17 mouse cellular contexts compared by ENCODE assay signal in genomic region chr9:108998287-108999166, GRCm38 (mm10). TPM values are rescaled to one million over a fixed set of nuclear protein-coding genes. Genes with fewer than 3 reads are reported as not detected.
DNase-seq lines count a peak whose midpoint lies in the region; ATAC-seq and TF ChIP-seq lines count a peak whose summit lies in the region.
"Had no signal": no experiment of that assay in that cellular context is flagged by ENCODE, and none has a peak within 500 bp of the region (broad histone marks: within the 10 kb centered on the region; RNA-seq: fewer than 3 reads in every experiment).

No protein-coding gene starts in this region.

- no peaks in the 10 kb centered on the region for H3K9me3 ChIP-seq in hindbrain, postnatal 0 days (ENCODE audit: low read length)
- no peaks in the 10 kb centered on the region for H3K9me3 ChIP-seq in hindbrain, embryonic 16.5 days (ENCODE audit: control insufficient read depth, low read length)
- H3K9me3 ChIP-seq: limb, embryonic 15.5 days had no signal

- no peak overlapping the region for H3K4me3 ChIP-seq in hindbrain, postnatal 0 days (ENCODE audit: low read length)
- no peak overlapping the region for H3K4me3 ChIP-seq in hindbrain, embryonic 16.5 days (ENCODE audit: low read length)
- H3K4me3 ChIP-seq: limb, embryonic 15.5 days had no signal

- no peak for TF ChIP-seq CTCF in hindbrain, postnatal 0 days (IDR thresholded peaks at IDR 0.05; ENCODE audit: low read depth)

- H3K27me3 ChIP-seq in hindbrain, postnatal 0 days (ENCODE audit: insufficient read depth, low read length): no peaks in the 10 kb centered on the region
- H3K27me3 ChIP-seq in hindbrain, embryonic 16.5 days (replicated peaks; ENCODE audit: control insufficient read depth, insufficient read depth, low read length): no peaks in the 10 kb centered on the region
- H3K27me3 ChIP-seq: CH12.LX; limb, embryonic 15.5 days had no signal

- no peaks in the 10 kb centered on the region; the same call in 1 of the 2 replicates for H3K36me3 ChIP-seq in hindbrain, postnatal 0 days (ENCODE audit: insufficient read depth, low read length)
- no peaks in the 10 kb centered on the region for H3K36me3 ChIP-seq in hindbrain, embryonic 16.5 days (ENCODE audit: control insufficient read depth, insufficient read depth, low read length)
- H3K36me3 ChIP-seq: limb, embryonic 15.5 days had no signal

- 70% methylated on average over 19 of the region's 19 CpGs for WGBS in hindbrain, postnatal 0 days
- WGBS in hindbrain, embryonic 16.5 days: 80% methylated on average over 19 of the region's 19 CpGs

- peak; percentile 19 for DNase-seq in hindbrain, postnatal 0 days (ENCODE audit: low spot score)
- DNase-seq in retina, postnatal 1 day: peak; percentile 30
- no peak for DNase-seq in retina, embryonic 14.5 days (ENCODE audit: low spot score)
- DNase-seq in kidney, adult 18-20 months: no peak
- DNase-seq in kidney, adult 9 months: no peak
- DNase-seq: kidney, adult 8-10 months had no signal

- ATAC-seq in hindbrain, postnatal 0 days: peak; percentile 28; the same call in 1 of the 2 replicates
- ATAC-seq in hindbrain, embryonic 16.5 days: no peak
- peak; percentile 8 for ATAC-seq in common myeloid progenitor, adult 5-6 weeks (replicated peaks; ENCODE audit: low read depth, poor library complexity, severe bottlenecking)
- peak; percentile 24 for ATAC-seq in monocyte, adult 5-6 weeks (replicated peaks; ENCODE audit: insufficient number of reproducible peaks, low FRiP score, low TSS enrichment, poor library complexity, severe bottlenecking)
- ATAC-seq: forebrain, embryonic 14.5 days had no signal

- H3K9ac ChIP-seq in hindbrain, postnatal 0 days (replicated peaks; ENCODE audit: low read length): no peak overlapping the region
- no peak overlapping the region for H3K9ac ChIP-seq in hindbrain, embryonic 16.5 days (ENCODE audit: low read depth, low read length)
- H3K9ac ChIP-seq: limb, embryonic 15.5 days had no signal

- H3K4me2 ChIP-seq in hindbrain, postnatal 0 days (ENCODE audit: low read depth, low read length): peak overlapping the region; percentile 23
- H3K4me2 ChIP-seq in hindbrain, embryonic 16.5 days (ENCODE audit: low read length): no peak overlapping the region
- H3K4me2 ChIP-seq: limb, embryonic 15.5 days had no signal

- H3K4me1 ChIP-seq in hindbrain, postnatal 0 days (ENCODE audit: insufficient read depth, low read length): no peaks in the 10 kb centered on the region
- H3K4me1 ChIP-seq in hindbrain, embryonic 16.5 days (ENCODE audit: control insufficient read depth, insufficient read depth, low read depth, low read length): no peaks in the 10 kb centered on the region; the same call in 1 of the 2 replicates

- H3K27ac ChIP-seq in hindbrain, postnatal 0 days: peak overlapping the region; percentile 36; the same call in 1 of the 2 replicates
- H3K27ac ChIP-seq in hindbrain, embryonic 16.5 days (ENCODE audit: low read depth, low read length): no peak overlapping the region
- H3K27ac ChIP-seq: limb, embryonic 15.5 days had no signal

RNA-seq across cellular contexts. Expression of gene Pfkfb4, which starts 6.9 kb away (rescaled TPM):
- 58.3 and 63.1 TPM in 2 replicates for total RNA-seq in hindbrain, postnatal 0 days (2014; rRNA removed)
- 18.6 and 20.5 TPM in 2 replicates for polyA plus RNA-seq in hindbrain, postnatal 0 days (2015; fragmentation: Nextera tagmentation; extraction: Ambion mirVana)
- polyA plus RNA-seq in hindbrain, embryonic 16.5 days (2015; fragmentation: Nextera tagmentation; extraction: Ambion mirVana): 31.3 and 31.9 TPM in 2 replicates
- total RNA-seq in common myeloid progenitor, adult 5-6 weeks (2017): 6.7 and 6.8 TPM in 2 replicates
- total RNA-seq in monocyte, adult 5-6 weeks (2017): 48.6 to 70.1 TPM (median 67.8 TPM) in 3 replicates

RNA-seq across cellular contexts. Expression of gene Ucn2, which starts 12.7 kb away (rescaled TPM):
- total RNA-seq in hindbrain, postnatal 0 days (2014; rRNA removed): 0.58 TPM in 1 of 2 replicates, not detected in the other
- not detected in 2 replicates for polyA plus RNA-seq in hindbrain, postnatal 0 days (2015; fragmentation: Nextera tagmentation; extraction: Ambion mirVana)
- polyA plus RNA-seq in hindbrain, embryonic 16.5 days (2015; fragmentation: Nextera tagmentation; extraction: Ambion mirVana): not detected in 2 replicates
- not detected in 2 replicates for total RNA-seq in common myeloid progenitor, adult 5-6 weeks (2017)
- total RNA-seq in monocyte, adult 5-6 weeks (2017): not detected in 3 replicates
- total RNA-seq: CH12.LX; heart, adult 18-20 months; heart, postnatal 25 days; layer of hippocampus, postnatal 14 days had no signal
- polyA plus RNA-seq: embryonic facial prominence, embryonic 11.5 days; stomach, embryonic 14.5 days had no signal

RNA-seq across cellular contexts. Expression of gene Shisa5, which starts 39.8 kb away (rescaled TPM):
- 77.8 and 90.6 TPM in 2 replicates for total RNA-seq in hindbrain, postnatal 0 days (2014; rRNA removed)
- polyA plus RNA-seq in hindbrain, postnatal 0 days (2015; fragmentation: Nextera tagmentation; extraction: Ambion mirVana): 74.5 and 77.6 TPM in 2 replicates
- 83.2 and 87.5 TPM in 2 replicates for polyA plus RNA-seq in hindbrain, embryonic 16.5 days (2015; fragmentation: Nextera tagmentation; extraction: Ambion mirVana)
- 49.7 and 54.1 TPM in 2 replicates for total RNA-seq in common myeloid progenitor, adult 5-6 weeks (2017)
- total RNA-seq in monocyte, adult 5-6 weeks (2017): 523 to 1,277 TPM (median 526 TPM) in 3 replicates

RNA-seq across cellular contexts. Expression of gene Col7a1, which starts 45.1 kb away (rescaled TPM):
- 1.9 and 2.0 TPM in 2 replicates for total RNA-seq in hindbrain, postnatal 0 days (2014; rRNA removed)
- polyA plus RNA-seq in hindbrain, postnatal 0 days (2015; fragmentation: Nextera tagmentation; extraction: Ambion mirVana): 0.69 and 1.8 TPM in 2 replicates
- polyA plus RNA-seq in hindbrain, embryonic 16.5 days (2015; fragmentation: Nextera tagmentation; extraction: Ambion mirVana): 1.5 and 1.7 TPM in 2 replicates
- 0.05 TPM in 1 of 2 replicates, not detected in the other for total RNA-seq in common myeloid progenitor, adult 5-6 weeks (2017)
- 0.19 to 1.2 TPM (median 0.43 TPM) in 3 replicates for total RNA-seq in monocyte, adult 5-6 weeks (2017)

Comparison
In these comparisons a context has a peak if more than half of its experiments do, and no peak if none do; other contexts are left out.
1. DNase-seq: peak in hindbrain, postnatal 0 days (single experiment) and retina, postnatal 1 day (single experiment); none in retina, embryonic 14.5 days (single experiment), kidney, adult 18-20 months (single experiment) and kidney, adult 9 months (single experiment).